Mouse (Mus musculus) liver, embryonic 14.5 days (tissue): ENCODE measurements around the gene Hexim2.

Source experiments
- CTCF ChIP-seq: IDR thresholded peaks from 2 replicates; pipeline ENCODE4 v1.5.1; 2016; ENCODE audit warnings: antibody characterized with exemption, low read depth, control low read depth
- EP300 ChIP-seq: IDR thresholded peaks from 2 replicates; pipeline ENCODE4 v1.6.1; 2016; ENCODE audit warnings: antibody characterized with exemption, low read depth

- TF ChIP-seq EP300 = no peak
- no peak for TF ChIP-seq CTCF
Observed at GRCm38 (mm10) chr11:103141944-103142255, 9.7 kb downstream of the Hexim2 start.
